Mouse (Mus musculus) gastrocnemius, postnatal 10 days (tissue): Measurements from ENCODE around the gene Cwc15. TPM values are rescaled to one million over a fixed set of nuclear protein-coding genes. Genes with fewer than 3 reads are reported as not detected.
A peak's percentile ranks its signal among the peaks of the same experiment; 100 is the strongest.
"Not testable (repeated sequence)": the region's sequence is repeated elsewhere in the genome, so short reads cannot be mapped to it uniquely, and the experiment has no call there.

Experiments
- DNase-seq: peaks from one replicate; pipeline ENCODE4 v3.0.0; 2021; ENCODE audit warnings: mixed read lengths
- long read RNA-seq, 2 experiments: library from polyadenylated mRNA; stranded (forward); transcript quantifications; one replicate each; pipeline ENCODE4 v2.0.0; 2021
- total RNA-seq, 2 experiments: library from RNA; stranded (reverse); gene quantifications; 2 replicates each; pipeline ENCODE4 v1.2.3; 2021

Gene Cwc15
- total RNA-seq, result 100 to 1,000 TPM; 101 to 102 TPM
- long read RNA-seq, experiment 1, transcript Cwc15-202 (7 exons, 831 nt), result minor isoform, 8 of 48 reads
- long read RNA-seq, experiment 1, transcript Cwc15-201 (7 exons, 1,111 nt), result major isoform, 39 of 48 reads
- long read RNA-seq, experiment 1, partial matches to known transcripts, result 0 of 48 reads
- long read RNA-seq, experiment 1, other reads (novel, unspliced or antisense), result 0 of 48 reads
- long read RNA-seq, experiment 2, transcript Cwc15-202 (7 exons, 831 nt), result minor isoform, 6 of 48 reads
- long read RNA-seq, experiment 2, transcript Cwc15-201 (7 exons, 1,111 nt), result major isoform, 40 of 48 reads
- long read RNA-seq, experiment 2, partial matches to known transcripts, result 1 of 48 reads
- long read RNA-seq, experiment 2, other reads (novel, unspliced or antisense), result 1 of 48 reads

- DNase-seq, result peak; percentile 91
Measured at GRCm38 (mm10) chr9:14500023-14500915, at the start of gene Cwc15, which contains the start of gene Kdm4d. TSS of gene Cwc15 (plus strand) at chr9:14500617. TSS of gene Kdm4d (minus strand) at chr9:14500482.

GRCm38 (mm10) chr9:14451120-14451519, 49.3 kb upstream of the Cwc15 start:
- not testable (repeated sequence) for DNase-seq

- no peak for DNase-seq
Measured at GRCm38 (mm10) chr9:14456320-14456719, 44.1 kb upstream of the Cwc15 start.

GRCm38 (mm10) chr9:14462536-14462935, 37.9 kb upstream of the Cwc15 start:
- DNase-seq, result not testable (repeated sequence)

GRCm38 (mm10) chr9:14463668-14464067, 36.7 kb upstream of the Cwc15 start:
- DNase-seq, result not testable (repeated sequence)

GRCm38 (mm10) chr9:14498896-14499705, 1.3 kb upstream of the Cwc15 start:
- DNase-seq, result no peak

GRCm38 (mm10) chr9:14500916-14501424, 553 bp downstream of the Cwc15 start:
- no peak for DNase-seq

GRCm38 (mm10) chr9:14512633-14513445, 12.4 kb downstream of the Cwc15 start:
- DNase-seq, result peak; percentile 22

- no peak for DNase-seq
Measured at GRCm38 (mm10) chr9:14517296-14517695, 16.9 kb downstream of the Cwc15 start.

- no peak for DNase-seq
Measured at GRCm38 (mm10) chr9:14518105-14518504, 17.7 kb downstream of the Cwc15 start.

GRCm38 (mm10) chr9:14520971-14521670, 20.7 kb downstream of the Cwc15 start:
- DNase-seq, result no peak

- DNase-seq, result no peak
Measured at GRCm38 (mm10) chr9:14521695-14522094, 21.3 kb downstream of the Cwc15 start.

- DNase-seq, result peak; percentile 75
Measured at GRCm38 (mm10) chr9:14523408-14524043, 23.1 kb downstream of the Cwc15 start.

GRCm38 (mm10) chr9:14530004-14530403, 29.6 kb downstream of the Cwc15 start:
- no peak for DNase-seq

GRCm38 (mm10) chr9:14532283-14532682, 31.9 kb downstream of the Cwc15 start:
- DNase-seq, result no peak

- DNase-seq, result no peak
Measured at GRCm38 (mm10) chr9:14533659-14534058, 33.2 kb downstream of the Cwc15 start.

- DNase-seq, result no peak
Measured at GRCm38 (mm10) chr9:14534833-14535456, 34.5 kb downstream of the Cwc15 start.

- no peak for DNase-seq
Measured at GRCm38 (mm10) chr9:14544034-14544757, 43.8 kb downstream of the Cwc15 start.
